7 mouse cellular contexts compared by ENCODE assay signal in the genomic region with DNA sequence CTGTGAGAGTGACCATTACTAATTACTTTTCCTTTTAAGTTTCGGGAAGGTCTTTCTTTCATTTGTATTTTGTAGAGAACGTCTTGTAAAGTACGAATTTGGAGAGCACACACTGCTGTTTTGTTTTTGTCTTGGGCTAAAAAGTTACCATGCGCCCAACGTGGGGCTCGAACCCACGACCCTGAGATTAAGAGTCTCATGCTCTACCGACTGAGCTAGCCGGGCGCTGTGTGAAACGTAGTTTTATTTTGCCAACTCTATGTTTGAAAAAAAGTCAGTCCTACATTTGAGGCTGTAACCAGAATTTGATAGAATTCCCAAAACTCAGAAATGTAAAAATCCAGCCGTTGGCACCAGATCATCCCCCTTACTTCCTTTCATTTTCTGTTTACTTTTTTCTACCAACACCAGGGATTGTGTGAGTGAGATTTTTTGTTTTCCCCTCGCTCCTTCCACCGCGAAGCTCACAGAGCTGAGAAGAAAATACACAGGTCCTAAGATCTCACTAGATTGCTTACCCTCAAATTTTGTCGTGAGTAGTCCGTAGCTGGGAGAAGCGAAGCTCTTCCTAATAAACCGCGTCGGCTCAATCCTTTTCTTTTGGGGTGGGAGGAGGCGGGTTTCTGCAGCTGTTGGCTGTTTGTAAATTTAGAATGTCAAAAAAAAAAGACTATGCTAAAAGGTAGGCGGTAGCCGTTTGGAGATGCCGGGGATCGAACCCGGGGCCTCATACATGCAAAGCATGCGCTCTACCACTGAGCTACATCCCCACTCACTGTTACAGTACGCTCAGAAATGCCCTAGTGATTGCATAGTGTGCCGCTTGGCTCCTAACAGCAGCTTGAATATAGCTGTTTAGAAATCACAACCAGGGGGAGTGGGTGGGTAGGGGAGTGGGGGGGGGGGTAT. TPM values are rescaled to one million over a fixed set of nuclear protein-coding genes. Genes with fewer than 3 reads are reported as not detected.
DNase-seq lines count a peak whose midpoint lies in the region; ATAC-seq lines count a peak whose summit lies in the region.

No protein-coding gene starts in this region.

- peak; percentile 92 to 95 for DNase-seq in adrenal gland, adult 18-20 months (ENCODE audit: low spot score in 2 of 2)
- DNase-seq in embryo, embryonic 11 days, result peak; percentile 88
- peak; percentile 84 for DNase-seq in gastrocnemius, postnatal 25 days
- DNase-seq in intestine, embryonic 14.5 days (ENCODE audit: low spot score), result peak; percentile 99
- DNase-seq in left cerebral cortex, postnatal 25 days (ENCODE audit: low spot score in 2 of 2), result peak; percentile 91 to 96
- peak; percentile 89 for DNase-seq in mesoderm, embryonic 11.5 days (ENCODE audit: low read depth, low spot score)
- peak; percentile 87 to 90 for DNase-seq in right cerebral cortex, postnatal 36 days (ENCODE audit: low spot score in 2 of 2)

- H3K4me2 ChIP-seq in intestine, embryonic 14.5 days (ENCODE audit: low read length), result peak overlapping the region; percentile 66

- H3K4me3 ChIP-seq in intestine, embryonic 14.5 days (ENCODE audit: low read depth, low read length), result peak overlapping the region; percentile 78

- H3K27ac ChIP-seq in intestine, embryonic 14.5 days (ENCODE audit: low read depth), result peak overlapping the region; percentile 78

- no peaks in the 10 kb centered on the region for H3K36me3 ChIP-seq in intestine, embryonic 14.5 days (ENCODE audit: control insufficient read depth, insufficient read depth, low read length)

- 0 out of 2 replicates have a peak, but pooled peaks cover 7% of the 10 kb centered on the region for H3K27me3 ChIP-seq in intestine, embryonic 14.5 days (replicated peaks; ENCODE audit: control insufficient read depth, insufficient read depth, low read length)

- WGBS in intestine, embryonic 14.5 days, result 1% methylated on average over 30 of the region's 30 CpGs

- intact Hi-C loops in left cerebral cortex, postnatal 25 days (cut with DNase I), result loop anchor here (1.0 to 2.0 kb wide), 2 partner anchors 15 to 22 kb away; no protein-coding TSS in a partner anchor

- ATAC-seq in intestine, embryonic 14.5 days (replicated peaks; ENCODE audit: low FRiP score, low TSS enrichment, low read depth), result peak; percentile 86

- no peaks in the 10 kb centered on the region for H3K9me3 ChIP-seq in intestine, embryonic 14.5 days (ENCODE audit: control insufficient read depth, low read length)

- peaks cover 11% of the 10 kb centered on the region for H3K4me1 ChIP-seq in intestine, embryonic 14.5 days (replicated peaks; ENCODE audit: control insufficient read depth, insufficient read depth, low read length)

- H3K9ac ChIP-seq in intestine, embryonic 14.5 days (ENCODE audit: low read length), result peak overlapping the region; percentile 61

RNA-seq across cellular contexts. Expression of gene Gm12184, which starts 7.5 kb away (rescaled TPM):
- 1 to 10 TPM in 1 of 2 experiments, under 1 TPM in 1; 0.76 to 3.1 TPM for total RNA-seq in adrenal gland, adult 18-20 months (2021)
- 1 to 10 TPM in 1 of 2 experiments, under 1 TPM in 1; 0.67 to 3.2 TPM for total RNA-seq in gastrocnemius, postnatal 25 days (2021)
- 3.9 and 4.1 TPM in 2 replicates for polyA plus RNA-seq in intestine, embryonic 14.5 days (2014; fragmentation: Nextera tagmentation; extraction: Ambion mirVana)
- 1 to 10 TPM in 1 of 2 experiments, under 1 TPM in 1; 0.99 to 1.5 TPM for total RNA-seq in left cerebral cortex, postnatal 25 days (2021)

RNA-seq across cellular contexts. Expression of gene Trim7, which starts 8.0 kb away (rescaled TPM):
- total RNA-seq in adrenal gland, adult 18-20 months (2021), result 1 to 10 TPM; 3.6 to 9.8 TPM
- total RNA-seq in gastrocnemius, postnatal 25 days (2021), result 10 to 100 TPM; 57.3 to 57.9 TPM
- 1.4 and 1.5 TPM in 2 replicates for polyA plus RNA-seq in intestine, embryonic 14.5 days (2014; fragmentation: Nextera tagmentation; extraction: Ambion mirVana)
- 1 to 10 TPM; 1.4 to 2.2 TPM for total RNA-seq in left cerebral cortex, postnatal 25 days (2021)

RNA-seq across cellular contexts. Expression of gene Trim41, which starts 16.8 kb away (rescaled TPM):
- 10 to 100 TPM; 45.9 to 48.9 TPM for total RNA-seq in adrenal gland, adult 18-20 months (2021)
- total RNA-seq in gastrocnemius, postnatal 25 days (2021), result 10 to 100 TPM; 15.5 to 19.3 TPM
- polyA plus RNA-seq in intestine, embryonic 14.5 days (2014; fragmentation: Nextera tagmentation; extraction: Ambion mirVana), result 5.0 and 6.2 TPM in 2 replicates
- 10 to 100 TPM; 62.6 to 67.1 TPM for total RNA-seq in left cerebral cortex, postnatal 25 days (2021)

RNA-seq across cellular contexts. Expression of gene Rack1, which starts 33.9 kb away (rescaled TPM):
- total RNA-seq in adrenal gland, adult 18-20 months (2021), result 100 to 1,000 TPM; 582 to 604 TPM
- 100 to 1,000 TPM; 321 to 324 TPM for total RNA-seq in gastrocnemius, postnatal 25 days (2021)
- 1,049 and 1,145 TPM in 2 replicates for polyA plus RNA-seq in intestine, embryonic 14.5 days (2014; fragmentation: Nextera tagmentation; extraction: Ambion mirVana)
- total RNA-seq in left cerebral cortex, postnatal 25 days (2021), result 100 to 1,000 TPM; 223 to 235 TPM

RNA-seq across cellular contexts. Expression of gene Irgm1, which starts 37.5 kb away (rescaled TPM):
- 10 to 100 TPM; 16.6 to 27.6 TPM for total RNA-seq in adrenal gland, adult 18-20 months (2021)
- total RNA-seq in gastrocnemius, postnatal 25 days (2021), result 10 to 100 TPM in 1 of 2 experiments, 1 to 10 TPM in 1; 9.0 to 11.1 TPM
- polyA plus RNA-seq in intestine, embryonic 14.5 days (2014; fragmentation: Nextera tagmentation; extraction: Ambion mirVana), result 14.7 and 16.2 TPM in 2 replicates
- total RNA-seq in left cerebral cortex, postnatal 25 days (2021), result 1 to 10 TPM; 4.6 to 5.0 TPM

Comparison
In these comparisons a context has a peak if more than half of its experiments do, and no peak if none do; other contexts are left out.
1. Peak in every context shown above with its lines: DNase-seq, ATAC-seq, H3K4me3 ChIP-seq and H3K27ac ChIP-seq.
2. RNA of gene Trim7, which starts 8.0 kb away (total RNA-seq): 57.3 to 57.9 TPM in gastrocnemius, postnatal 25 days; 3.6 to 9.8 TPM in adrenal gland, adult 18-20 months and 1.4 to 2.2 TPM in left cerebral cortex, postnatal 25 days; every median in the first group is over 4 times any median in the second.